Mouse (Mus musculus): ENCODE measurements around the gene Gm18596. TPM values are rescaled to one million over a fixed set of nuclear protein-coding genes. Genes with fewer than 3 reads are reported as not detected.

Gene Gm18596
- polyA plus RNA-seq, 2 experiments = not detected

DNA sequence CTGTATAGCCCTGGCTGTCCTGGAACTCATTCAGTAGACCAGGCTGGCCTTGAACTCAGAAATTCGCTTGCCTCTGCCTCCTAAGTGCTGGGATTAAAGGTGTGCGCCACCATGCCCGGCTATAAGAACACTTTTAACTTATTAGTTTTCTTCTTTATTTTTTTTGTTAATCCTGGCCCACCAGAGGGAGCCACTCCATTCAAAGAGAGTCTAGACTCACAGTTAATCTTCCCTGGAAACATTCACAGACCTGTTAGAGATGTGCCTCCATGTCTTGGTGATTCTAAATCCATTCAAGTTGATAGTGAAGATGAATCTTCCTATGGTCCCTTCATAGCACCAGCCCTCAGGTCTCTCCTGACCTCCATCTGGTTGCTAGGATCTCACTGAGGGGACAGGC is 32.6 kb downstream of the Gm18596 start:
- no peaks in the 10 kb centered on the region for H3K27me3 ChIP-seq (ENCODE audit: control insufficient read depth, insufficient read depth, low read length)
- H3K9ac ChIP-seq (replicated peaks) = no peak overlapping the region
- no peaks in the 10 kb centered on the region for H3K4me1 ChIP-seq (replicated peaks; ENCODE audit: control insufficient read depth in 2 of 2, insufficient read depth in 2 of 2, low read length in 1 of 2)
- DNase-seq (ENCODE audit: low read depth in 3 of 3, low spot score in 3 of 3) = no peak
- no peaks in the 10 kb centered on the region for H3K36me3 ChIP-seq (replicated peaks; ENCODE audit: control insufficient read depth, insufficient read depth, low read depth)
- no peak overlapping the region for H3K27ac ChIP-seq
- no peak overlapping the region for H3K4me2 ChIP-seq (ENCODE audit: low read depth)
- no peaks in the 10 kb centered on the region for H3K9me3 ChIP-seq (ENCODE audit: control insufficient read depth, low read length)
- H3K4me3 ChIP-seq (ENCODE audit: insufficient read depth in 1 of 2, low read depth in 2 of 2, low read length in 2 of 2) = no peak overlapping the region
- ATAC-seq (ENCODE audit: insufficient read depth) = no peak
- TF ChIP-seq CTCF (IDR thresholded peaks at IDR 0.05; ENCODE audit: low read depth) (no peak), EP300 (IDR thresholded peaks at IDR 0.05; ENCODE audit: low read depth) (no peak)
- 59% methylated on average over 3 of the region's 3 CpGs for WGBS (ENCODE audit: insufficient replicate concordance)

DNA sequence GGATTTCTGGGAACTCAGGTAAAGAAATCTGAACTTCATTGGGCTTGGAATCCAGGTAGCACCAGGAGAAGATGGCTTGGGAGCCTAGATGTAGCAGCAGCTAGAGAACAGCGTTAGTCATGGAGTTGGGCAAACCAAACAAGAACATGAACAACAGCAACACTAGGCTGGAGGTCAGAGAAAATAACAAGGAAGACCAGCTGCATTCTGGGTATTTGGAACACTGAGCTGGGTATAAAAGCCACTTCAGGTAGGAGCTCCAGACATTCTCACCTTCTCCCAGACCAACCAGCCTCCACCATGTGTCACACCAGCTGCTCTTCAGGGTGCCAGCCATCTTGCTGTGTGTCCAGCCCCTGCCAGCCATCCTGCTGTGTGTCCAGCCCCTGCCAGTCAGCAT is 36.1 kb downstream of the Gm18596 start, which contains the start of gene Gm10272:
TSS of gene Gm10272 (plus strand) at position 301 of the 400 bp plus-strand sequence.
- no peak for DNase-seq (ENCODE audit: low read depth in 3 of 3, low spot score in 3 of 3)
- H3K36me3 ChIP-seq (replicated peaks; ENCODE audit: control insufficient read depth, insufficient read depth, low read depth) = no peaks in the 10 kb centered on the region

GRCm38 (mm10) chr10:77697133-77697532 is 45.3 kb downstream of the Gm18596 start, which contains the start of gene Gm9508:
Gene Gm9508 (minus strand): TSS chr10:77697233.
- no peak within 1 kb of the TSS for H3K4me2 ChIP-seq (ENCODE audit: low read depth)
- H3K36me3 ChIP-seq (replicated peaks; ENCODE audit: control insufficient read depth, insufficient read depth, low read depth) = no peaks in the 10 kb centered on the region
- H3K27ac ChIP-seq = no peak within 1 kb of the TSS
- H3K9ac ChIP-seq (replicated peaks) = no peak within 1 kb of the TSS
- TF ChIP-seq CTCF (IDR thresholded peaks at IDR 0.05; ENCODE audit: low read depth) = no peak
- TF ChIP-seq EP300 (IDR thresholded peaks at IDR 0.05; ENCODE audit: low read depth) = no peak
- no peak within 1 kb of the TSS for H3K4me3 ChIP-seq (ENCODE audit: insufficient read depth in 1 of 2, low read depth in 2 of 2, low read length in 2 of 2)
- DNase-seq (ENCODE audit: low read depth in 3 of 3, low spot score in 3 of 3) = no peak
- no peak for ATAC-seq (ENCODE audit: insufficient read depth)
- H3K4me1 ChIP-seq (replicated peaks; ENCODE audit: control insufficient read depth in 2 of 2, insufficient read depth in 2 of 2, low read length in 1 of 2) = no peaks in the 10 kb centered on the region
- no peaks in the 10 kb centered on the region for H3K27me3 ChIP-seq (ENCODE audit: control insufficient read depth, insufficient read depth, low read length)
- no peaks in the 10 kb centered on the region for H3K9me3 ChIP-seq (ENCODE audit: control insufficient read depth, low read length)
- 34% methylated on average over 4 of the region's 4 CpGs for WGBS (ENCODE audit: insufficient replicate concordance)

More for the DNA sequence above, 36.1 kb downstream of the Gm18596 start, which contains the start of gene Gm10272:
- Histone ChIP-seq H3K27me3 (ENCODE audit: control insufficient read depth, insufficient read depth, low read length) (no peaks in the 10 kb centered on the region), H3K4me2 (ENCODE audit: low read depth) (no peak within 1 kb of the TSS), H3K9ac (replicated peaks) (no peak within 1 kb of the TSS), H3K4me3 (ENCODE audit: insufficient read depth in 1 of 2, low read depth in 2 of 2, low read length in 2 of 2) (no peak within 1 kb of the TSS), H3K27ac (no peak within 1 kb of the TSS), H3K4me1 (replicated peaks; ENCODE audit: control insufficient read depth in 2 of 2, insufficient read depth in 2 of 2, low read length in 1 of 2) (no peaks in the 10 kb centered on the region), H3K9me3 (ENCODE audit: control insufficient read depth, low read length) (no peaks in the 10 kb centered on the region)
- WGBS (ENCODE audit: insufficient replicate concordance) = 78% methylated on average over 1 of the region's 1 CpGs
- ATAC-seq (ENCODE audit: insufficient read depth) = no peak
- TF ChIP-seq CTCF (IDR thresholded peaks at IDR 0.05; ENCODE audit: low read depth) (no peak), EP300 (IDR thresholded peaks at IDR 0.05; ENCODE audit: low read depth) (no peak)

Other genes with a start within 250 kb of the Gm18596 start
Only the 30 nearest of the 32 such genes appear.
- gene Fam207a, start 226.9 kb downstream of the Gm18596 start, polyA plus RNA-seq (2012; rRNA removed) = 9.6 and 13.9 TPM in 2 replicates
- gene Fam207a, start 226.9 kb downstream of the Gm18596 start, polyA plus RNA-seq (2014; fragmentation: Nextera tagmentation; extraction: Ambion mirVana) = 16.7 and 19.5 TPM in 2 replicates
- gene Itgb2, start 212.4 kb downstream of the Gm18596 start, polyA plus RNA-seq (2012; rRNA removed) = 7.1 and 8.7 TPM in 2 replicates
- 9.2 and 11.1 TPM in 2 replicates for gene Itgb2, start 212.4 kb downstream of the Gm18596 start, polyA plus RNA-seq (2014; fragmentation: Nextera tagmentation; extraction: Ambion mirVana)
- gene Pttg1ip, start 160.9 kb downstream of the Gm18596 start, polyA plus RNA-seq (2012; rRNA removed) = 36.6 and 40.5 TPM in 2 replicates
- 64.8 and 69.1 TPM in 2 replicates for gene Pttg1ip, start 160.9 kb downstream of the Gm18596 start, polyA plus RNA-seq (2014; fragmentation: Nextera tagmentation; extraction: Ambion mirVana)
- gene Sumo3, start 136.5 kb downstream of the Gm18596 start, polyA plus RNA-seq (2012; rRNA removed) = 74.1 and 109 TPM in 2 replicates
- gene Sumo3, start 136.5 kb downstream of the Gm18596 start, polyA plus RNA-seq (2014; fragmentation: Nextera tagmentation; extraction: Ambion mirVana) = 82.5 and 87.7 TPM in 2 replicates
- 0.09 TPM in 1 of 2 replicates, not detected in the other for gene Gm49325, start 136.4 kb downstream of the Gm18596 start, polyA plus RNA-seq (2012; rRNA removed)
- gene Gm49325, start 136.4 kb downstream of the Gm18596 start, polyA plus RNA-seq (2014; fragmentation: Nextera tagmentation; extraction: Ambion mirVana) = not detected in 2 replicates
- 19.3 TPM in 2 replicates for gene Ube2g2, start 120.4 kb downstream of the Gm18596 start, polyA plus RNA-seq (2012; rRNA removed)
- 25.3 and 27.1 TPM in 2 replicates for gene Ube2g2, start 120.4 kb downstream of the Gm18596 start, polyA plus RNA-seq (2014; fragmentation: Nextera tagmentation; extraction: Ambion mirVana)
- gene Tspear, start 56.1 kb downstream of the Gm18596 start, polyA plus RNA-seq (2012; rRNA removed) = 0.03 TPM in 1 of 2 replicates, not detected in the other
- gene Tspear, start 56.1 kb downstream of the Gm18596 start, polyA plus RNA-seq (2014; fragmentation: Nextera tagmentation; extraction: Ambion mirVana) = not detected in 2 replicates
- gene Gm19402, start 51.9 kb downstream of the Gm18596 start, polyA plus RNA-seq (2012; rRNA removed) = not detected in 2 replicates
- gene Gm19402, start 51.9 kb downstream of the Gm18596 start, polyA plus RNA-seq (2014; fragmentation: Nextera tagmentation; extraction: Ambion mirVana) = not detected in 2 replicates
- gene Gm9508, start 45.4 kb downstream of the Gm18596 start, polyA plus RNA-seq (2012; rRNA removed) = not detected in 2 replicates
- not detected in 2 replicates for gene Gm9508, start 45.4 kb downstream of the Gm18596 start, polyA plus RNA-seq (2014; fragmentation: Nextera tagmentation; extraction: Ambion mirVana)
- gene Gm10272, start 36.0 kb downstream of the Gm18596 start, polyA plus RNA-seq (2012; rRNA removed) = not detected in 2 replicates
- not detected in 2 replicates for gene Gm10272, start 36.0 kb downstream of the Gm18596 start, polyA plus RNA-seq (2014; fragmentation: Nextera tagmentation; extraction: Ambion mirVana)
- gene Gm10024, start 31.2 kb downstream of the Gm18596 start, polyA plus RNA-seq (2012; rRNA removed) = not detected in 2 replicates
- gene Gm10024, start 31.2 kb downstream of the Gm18596 start, polyA plus RNA-seq (2014; fragmentation: Nextera tagmentation; extraction: Ambion mirVana) = not detected in 2 replicates
- not detected in 2 replicates for gene Gm10142, start 26.8 kb downstream of the Gm18596 start, polyA plus RNA-seq (2012; rRNA removed)
- gene Gm10142, start 26.8 kb downstream of the Gm18596 start, polyA plus RNA-seq (2014; fragmentation: Nextera tagmentation; extraction: Ambion mirVana) = not detected in 2 replicates
- not detected in 2 replicates for gene Krtap12-1, start 22.0 kb downstream of the Gm18596 start, polyA plus RNA-seq (2012; rRNA removed)
- not detected in 2 replicates for gene Krtap12-1, start 22.0 kb downstream of the Gm18596 start, polyA plus RNA-seq (2014; fragmentation: Nextera tagmentation; extraction: Ambion mirVana)
- gene Gm10100, start 16.2 kb downstream of the Gm18596 start, polyA plus RNA-seq (2012; rRNA removed) = not detected in 2 replicates
- not detected in 2 replicates for gene Gm10100, start 16.2 kb downstream of the Gm18596 start, polyA plus RNA-seq (2014; fragmentation: Nextera tagmentation; extraction: Ambion mirVana)
- gene Gm9736, start 8.7 kb upstream of the Gm18596 start, polyA plus RNA-seq (2012; rRNA removed) = not detected in 2 replicates
- not detected in 2 replicates for gene Gm9736, start 8.7 kb upstream of the Gm18596 start, polyA plus RNA-seq (2014; fragmentation: Nextera tagmentation; extraction: Ambion mirVana)
- not detected in 2 replicates for gene Gm3233, start 17.0 kb upstream of the Gm18596 start, polyA plus RNA-seq (2012; rRNA removed)
- not detected in 2 replicates for gene Gm3233, start 17.0 kb upstream of the Gm18596 start, polyA plus RNA-seq (2014; fragmentation: Nextera tagmentation; extraction: Ambion mirVana)
- gene Gm3238, start 28.7 kb upstream of the Gm18596 start, polyA plus RNA-seq (2012; rRNA removed) = not detected in 2 replicates
- not detected in 2 replicates for gene Gm3238, start 28.7 kb upstream of the Gm18596 start, polyA plus RNA-seq (2014; fragmentation: Nextera tagmentation; extraction: Ambion mirVana)
- gene Gm7138, start 34.3 kb upstream of the Gm18596 start, polyA plus RNA-seq (2012; rRNA removed) = not detected in 2 replicates
- not detected in 2 replicates for gene Gm7138, start 34.3 kb upstream of the Gm18596 start, polyA plus RNA-seq (2014; fragmentation: Nextera tagmentation; extraction: Ambion mirVana)
- gene Gm3250, start 39.9 kb upstream of the Gm18596 start, polyA plus RNA-seq (2012; rRNA removed) = not detected in 2 replicates
- not detected in 2 replicates for gene Gm3250, start 39.9 kb upstream of the Gm18596 start, polyA plus RNA-seq (2014; fragmentation: Nextera tagmentation; extraction: Ambion mirVana)
- gene Gm7137, start 45.6 kb upstream of the Gm18596 start, polyA plus RNA-seq (2012; rRNA removed) = not detected in 2 replicates
- gene Gm7137, start 45.6 kb upstream of the Gm18596 start, polyA plus RNA-seq (2014; fragmentation: Nextera tagmentation; extraction: Ambion mirVana) = not detected in 2 replicates
- gene Gm9639, start 52.4 kb upstream of the Gm18596 start, polyA plus RNA-seq (2012; rRNA removed) = not detected in 2 replicates
- not detected in 2 replicates for gene Gm9639, start 52.4 kb upstream of the Gm18596 start, polyA plus RNA-seq (2014; fragmentation: Nextera tagmentation; extraction: Ambion mirVana)
- not detected in 2 replicates for gene Gm19668, start 56.5 kb upstream of the Gm18596 start, polyA plus RNA-seq (2012; rRNA removed)
- gene Gm19668, start 56.5 kb upstream of the Gm18596 start, polyA plus RNA-seq (2014; fragmentation: Nextera tagmentation; extraction: Ambion mirVana) = not detected in 2 replicates
- gene Gm9507, start 69.2 kb upstream of the Gm18596 start, polyA plus RNA-seq (2012; rRNA removed) = not detected in 2 replicates
- not detected in 2 replicates for gene Gm9507, start 69.2 kb upstream of the Gm18596 start, polyA plus RNA-seq (2014; fragmentation: Nextera tagmentation; extraction: Ambion mirVana)
- gene Gm2696, start 72.0 kb upstream of the Gm18596 start, polyA plus RNA-seq (2012; rRNA removed) = not detected in 2 replicates
- gene Gm2696, start 72.0 kb upstream of the Gm18596 start, polyA plus RNA-seq (2014; fragmentation: Nextera tagmentation; extraction: Ambion mirVana) = not detected in 2 replicates
- not detected in 2 replicates for gene Krtap10-4, start 84.5 kb upstream of the Gm18596 start, polyA plus RNA-seq (2012; rRNA removed)
- not detected in 2 replicates for gene Krtap10-4, start 84.5 kb upstream of the Gm18596 start, polyA plus RNA-seq (2014; fragmentation: Nextera tagmentation; extraction: Ambion mirVana)
- gene Krtap10-10, start 93.3 kb upstream of the Gm18596 start, polyA plus RNA-seq (2012; rRNA removed) = not detected in 2 replicates
- not detected in 2 replicates for gene Krtap10-10, start 93.3 kb upstream of the Gm18596 start, polyA plus RNA-seq (2014; fragmentation: Nextera tagmentation; extraction: Ambion mirVana)
- gene Gm36176, start 104.2 kb upstream of the Gm18596 start, polyA plus RNA-seq (2012; rRNA removed) = not detected in 2 replicates
- gene Gm36176, start 104.2 kb upstream of the Gm18596 start, polyA plus RNA-seq (2014; fragmentation: Nextera tagmentation; extraction: Ambion mirVana) = not detected in 2 replicates
- gene Gm10318, start 110.2 kb upstream of the Gm18596 start, polyA plus RNA-seq (2012; rRNA removed) = not detected in 2 replicates
- gene Gm10318, start 110.2 kb upstream of the Gm18596 start, polyA plus RNA-seq (2014; fragmentation: Nextera tagmentation; extraction: Ambion mirVana) = not detected in 2 replicates
- gene Gm3285, start 119.3 kb upstream of the Gm18596 start, polyA plus RNA-seq (2012; rRNA removed) = not detected in 2 replicates
- gene Gm3285, start 119.3 kb upstream of the Gm18596 start, polyA plus RNA-seq (2014; fragmentation: Nextera tagmentation; extraction: Ambion mirVana) = not detected in 2 replicates
- gene Lrrc3, start 159.9 kb upstream of the Gm18596 start, polyA plus RNA-seq (2012; rRNA removed) = 6.7 and 8.4 TPM in 2 replicates
- gene Lrrc3, start 159.9 kb upstream of the Gm18596 start, polyA plus RNA-seq (2014; fragmentation: Nextera tagmentation; extraction: Ambion mirVana) = 8.0 and 8.9 TPM in 2 replicates

Data from liver, embryonic 14.5 days (tissue).